Mouse (Mus musculus) heart, embryonic 11.5 days (tissue): ENCODE measurements at regions not wholly inside any gene's neighbourhood (a gene's known extent, or its start where the extent isn't known, plus 50 kb on each side); places are given as distances from the start of the nearest gene placed in this dataset.

Experiments used
- ATAC-seq: fragments of 200-750 bp; cut with Nextera tagmentation; replicated peaks from 2 replicates; pipeline ENCODE4 v1.8.0; 2017; ENCODE audit warnings: moderate library complexity; ENCODE audit not compliant: insufficient number of reproducible peaks, low FRiP score, low TSS enrichment
- H3K27ac ChIP-seq: fragments of 300-500 bp; sonication (generic); 2 replicates; pipeline ENCODE4 v1.5.1; 2014; ENCODE audit warnings: mild to moderate bottlenecking, low read depth, low read length
- H3K27me3 ChIP-seq: fragments of 300-500 bp; sonication (generic); 2 replicates; pipeline ENCODE4 v1.6.1; 2014; ENCODE audit warnings: mild to moderate bottlenecking, low read length, mixed read lengths; ENCODE audit not compliant: control insufficient read depth, insufficient read depth
- H3K36me3 ChIP-seq: fragments of 300-500 bp; sonication (generic); 2 replicates; pipeline ENCODE4 v1.6.1; 2014; ENCODE audit warnings: mild to moderate bottlenecking, low read length, moderate library complexity, mixed read lengths; ENCODE audit not compliant: control insufficient read depth, insufficient read depth
- H3K4me1 ChIP-seq: fragments of 300-500 bp; sonication (generic); 2 replicates; pipeline ENCODE4 v1.6.1; 2014; ENCODE audit warnings: low read length; ENCODE audit not compliant: control insufficient read depth, insufficient read depth
- H3K4me2 ChIP-seq: fragments of 300-500 bp; sonication (generic); 2 replicates; pipeline ENCODE4 v1.6.1; 2014; ENCODE audit warnings: mild to moderate bottlenecking, moderate library complexity
- H3K4me3 ChIP-seq: fragments of 300-500 bp; sonication (generic); 2 replicates; pipeline ENCODE4 v1.5.1; 2014; ENCODE audit warnings: low read depth, low read length
- H3K9ac ChIP-seq: fragments of 300-500 bp; sonication (generic); 2 replicates; pipeline ENCODE4 v1.6.1; 2014; ENCODE audit warnings: mild to moderate bottlenecking, low read depth, low read length, moderate library complexity
- H3K9me3 ChIP-seq: fragments of 300-500 bp; sonication (generic); replicated peaks from 2 replicates; pipeline ENCODE4 v1.6.1; 2016; ENCODE audit warnings: low read length; ENCODE audit not compliant: control insufficient read depth
- WGBS: fragments of 180-500 bp; shearing (Covaris S2); extraction: QIAGEN DNeasy Blood & Tissue Kit; methylation state at CpG from one replicate; pipeline ENCODE4 v1.1.7; 2014; ENCODE audit not compliant: insufficient replicate concordance; 5-methylcytosine and 5-hydroxymethylcytosine counted together

- ATAC-seq = no peak
- H3K4me1 ChIP-seq = peaks cover 3% of the 10 kb centered on the region; the same call in 1 of the 2 replicates
These were observed 285.1 kb downstream of the Cog6 start for GRCm38 (mm10) chr3:52731941-52732340.

DNA sequence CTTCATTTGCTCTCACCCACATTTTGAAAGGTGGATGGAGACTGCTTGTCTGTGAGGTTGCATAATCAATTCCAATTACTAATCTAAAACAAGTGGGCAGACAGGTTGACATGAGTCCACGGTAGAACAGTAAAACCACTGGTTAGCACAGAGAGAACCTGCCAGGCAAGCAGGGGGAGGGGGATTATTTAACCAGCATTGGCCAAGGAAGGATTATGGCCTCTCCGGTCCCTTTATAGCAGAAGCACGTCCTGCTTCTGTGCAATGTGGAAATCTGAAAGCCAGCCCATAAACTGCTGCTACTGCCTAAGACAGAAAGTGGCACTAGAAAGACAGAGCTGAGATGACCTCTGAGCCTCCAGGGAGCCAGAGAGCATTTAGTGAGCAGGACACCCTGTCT, 285.5 kb downstream of the Cog6 start:
- no peak overlapping the region for H3K4me3 ChIP-seq
- no peak overlapping the region for H3K4me2 ChIP-seq
- peaks cover 3% of the 10 kb centered on the region; the same call in 1 of the 2 replicates for H3K4me1 ChIP-seq
- no peaks in the 10 kb centered on the region for H3K9me3 ChIP-seq
- H3K27ac ChIP-seq = no peak overlapping the region
- WGBS = 78% methylated on average over 3 of the region's 3 CpGs
- ATAC-seq = no peak
- H3K27me3 ChIP-seq = no peaks in the 10 kb centered on the region
- H3K36me3 ChIP-seq = no peaks in the 10 kb centered on the region
- no peak overlapping the region for H3K9ac ChIP-seq

More at GRCm38 (mm10) chr3:52731941-52732340, 285.1 kb downstream of the Cog6 start:
- Histone ChIP-seq H3K4me2 (no peak overlapping the region), H3K9me3 (no peaks in the 10 kb centered on the region), H3K27ac (no peak overlapping the region), H3K4me3 (no peak overlapping the region), H3K36me3 (no peaks in the 10 kb centered on the region), H3K27me3 (no peaks in the 10 kb centered on the region), H3K9ac (no peak overlapping the region)

DNA sequence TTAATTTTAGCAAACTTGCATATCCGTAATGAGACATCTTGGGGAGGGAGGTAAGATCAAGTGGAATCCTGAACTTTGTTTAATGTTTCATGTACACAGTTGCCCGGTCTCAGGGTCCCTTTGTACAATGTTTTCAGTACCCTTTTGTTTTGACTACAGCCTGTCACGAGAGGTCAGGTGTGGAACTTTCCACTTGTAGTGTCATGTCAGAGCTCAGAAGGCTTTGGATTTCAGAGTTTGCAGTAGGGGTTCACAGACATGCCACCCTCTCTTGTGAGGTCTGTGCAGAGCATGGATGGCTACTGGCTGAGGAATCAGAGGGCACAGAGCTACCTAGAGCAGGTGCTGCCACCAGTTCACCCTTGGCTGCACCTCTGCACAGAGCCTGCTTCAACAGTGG, 287.3 kb downstream of the Cog6 start:
- no peak overlapping the region for H3K4me3 ChIP-seq
- no peaks in the 10 kb centered on the region for H3K27me3 ChIP-seq
- no peak overlapping the region for H3K4me2 ChIP-seq
- H3K9me3 ChIP-seq = no peaks in the 10 kb centered on the region
- WGBS = 77% methylated on average over 3 of the region's 3 CpGs
- ATAC-seq = no peak
- H3K27ac ChIP-seq = no peak overlapping the region
- H3K9ac ChIP-seq = no peak overlapping the region
- no peaks in the 10 kb centered on the region for H3K36me3 ChIP-seq
- peaks cover 3% of the 10 kb centered on the region; the same call in 1 of the 2 replicates for H3K4me1 ChIP-seq

GRCm38 (mm10) chr3:52728860-52729259, 288.2 kb downstream of the Cog6 start:
- H3K4me2 ChIP-seq = no peak overlapping the region
- no peak overlapping the region for H3K9ac ChIP-seq

GRCm38 (mm10) chr3:52728426-52728825, 288.6 kb downstream of the Cog6 start:
- Histone ChIP-seq H3K4me1 (peaks cover 3% of the 10 kb centered on the region; the same call in 1 of the 2 replicates), H3K4me3 (no peak overlapping the region)
- 92% methylated on average over 5 of the region's 5 CpGs for WGBS

More at GRCm38 (mm10) chr3:52728860-52729259, 288.2 kb downstream of the Cog6 start:
- ATAC-seq = peak; percentile 55
- Histone ChIP-seq H3K27me3 (no peaks in the 10 kb centered on the region), H3K36me3 (no peaks in the 10 kb centered on the region), H3K4me1 (peaks cover 3% of the 10 kb centered on the region; the same call in 1 of the 2 replicates), H3K9me3 (no peaks in the 10 kb centered on the region), H3K4me3 (no peak overlapping the region), H3K27ac (no peak overlapping the region)
- WGBS = 34% methylated on average over 6 of the region's 6 CpGs

DNA sequence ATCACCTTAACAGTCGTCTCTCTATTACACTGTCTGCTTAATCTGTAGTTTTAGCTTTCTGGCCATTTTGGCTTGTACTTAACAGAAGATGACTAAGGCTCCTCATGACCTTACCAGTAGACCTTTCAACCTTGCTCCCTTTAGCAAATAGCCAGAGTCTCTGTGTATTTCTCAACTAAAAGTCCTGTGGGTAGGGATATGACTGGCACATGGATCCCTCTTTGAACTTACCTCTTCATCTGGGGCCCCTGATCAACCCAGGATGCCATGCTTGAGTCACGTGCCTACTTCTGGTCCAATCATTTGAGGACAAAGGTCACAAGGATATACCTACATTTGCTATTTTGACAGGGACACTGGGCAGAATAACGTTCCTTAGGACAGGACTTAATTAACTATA, 292.7 kb downstream of the Cog6 start:
- Histone ChIP-seq H3K36me3 (no peaks in the 10 kb centered on the region), H3K9ac (no peak overlapping the region)
- WGBS = 78% methylated on average over 3 of the region's 3 CpGs

More at GRCm38 (mm10) chr3:52728426-52728825, 288.6 kb downstream of the Cog6 start:
- no peaks in the 10 kb centered on the region for H3K27me3 ChIP-seq
- H3K9me3 ChIP-seq = no peaks in the 10 kb centered on the region
- H3K27ac ChIP-seq = no peak overlapping the region
- no peak overlapping the region for H3K9ac ChIP-seq
- no peaks in the 10 kb centered on the region for H3K36me3 ChIP-seq
- H3K4me2 ChIP-seq = no peak overlapping the region
- ATAC-seq = no peak; the same call in 1 of the 2 replicates

GRCm38 (mm10) chr3:52722946-52723345, 294.1 kb downstream of the Cog6 start:
- 76% methylated on average over 2 of the region's 2 CpGs for WGBS
- Histone ChIP-seq H3K9me3 (no peaks in the 10 kb centered on the region), H3K36me3 (no peaks in the 10 kb centered on the region), H3K4me3 (no peak overlapping the region), H3K27me3 (no peaks in the 10 kb centered on the region), H3K4me1 (no peaks in the 10 kb centered on the region), H3K9ac (no peak overlapping the region), H3K4me2 (no peak overlapping the region), H3K27ac (no peak overlapping the region)
- no peak for ATAC-seq

More for the DNA sequence above, 292.7 kb downstream of the Cog6 start:
- no peaks in the 10 kb centered on the region for H3K27me3 ChIP-seq
- H3K4me1 ChIP-seq = peaks cover 3% of the 10 kb centered on the region; the same call in 1 of the 2 replicates
- H3K27ac ChIP-seq = no peak overlapping the region
- ATAC-seq = no peak
- H3K4me3 ChIP-seq = no peak overlapping the region
- no peak overlapping the region for H3K4me2 ChIP-seq
- H3K9me3 ChIP-seq = no peaks in the 10 kb centered on the region

DNA sequence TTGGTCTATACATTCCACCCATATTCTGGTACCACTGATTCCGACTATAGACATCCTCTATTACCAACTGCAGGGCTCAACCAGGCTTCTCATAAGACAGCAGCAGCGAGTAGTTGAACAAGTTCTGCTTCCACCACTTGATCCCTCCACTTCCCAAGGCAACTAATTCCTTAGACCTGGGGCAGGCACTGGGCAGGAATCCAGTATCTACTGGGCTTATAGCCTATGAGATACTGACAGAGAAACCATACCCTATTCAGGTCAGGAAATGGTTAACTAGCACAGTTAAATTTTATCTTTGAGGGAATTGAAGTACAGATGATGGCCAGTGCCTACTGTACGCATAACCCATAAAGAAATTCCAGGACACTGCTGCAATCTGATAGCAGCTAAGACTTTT, 297.9 kb downstream of the Cog6 start:
- Histone ChIP-seq H3K4me3 (no peak overlapping the region), H3K27ac (no peak overlapping the region), H3K27me3 (no peaks in the 10 kb centered on the region), H3K4me1 (no peaks in the 10 kb centered on the region), H3K36me3 (no peaks in the 10 kb centered on the region), H3K4me2 (no peak overlapping the region), H3K9me3 (no peaks in the 10 kb centered on the region), H3K9ac (no peak overlapping the region)
- 64% methylated on average over 3 of the region's 3 CpGs for WGBS
- ATAC-seq = no peak

DNA sequence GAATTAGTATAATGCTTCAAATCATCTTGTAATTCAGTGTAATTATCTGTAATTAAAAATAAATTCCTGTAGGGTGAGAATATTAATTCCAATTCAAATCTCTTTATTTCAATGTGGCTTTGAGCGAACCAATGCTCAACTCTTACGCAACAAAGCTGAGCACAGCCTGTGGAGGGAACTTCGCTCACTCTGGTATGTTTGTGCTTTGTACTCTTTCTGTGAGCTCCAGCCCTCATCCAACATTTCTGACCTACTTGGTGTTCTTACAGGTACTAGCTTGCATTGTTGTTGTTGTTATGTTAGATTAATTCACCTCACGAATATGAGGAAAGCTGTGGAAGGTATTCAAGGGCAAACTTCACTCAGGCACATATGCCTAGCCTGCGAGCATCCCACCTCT, 299.7 kb downstream of the Cog6 start:
- 84% methylated on average over 5 of the region's 5 CpGs for WGBS
- Histone ChIP-seq H3K36me3 (no peaks in the 10 kb centered on the region), H3K9me3 (no peaks in the 10 kb centered on the region), H3K4me1 (no peaks in the 10 kb centered on the region), H3K4me3 (no peak overlapping the region), H3K27ac (no peak overlapping the region), H3K4me2 (no peak overlapping the region), H3K27me3 (no peaks in the 10 kb centered on the region), H3K9ac (no peak overlapping the region)
- no peak for ATAC-seq
